Mouse (Mus musculus) T-helper 1 cell (primary cell): ENCODE data around the gene Qrich2.

Experiments
- in situ Hi-C: fragments of 300-600 bp; cut with MboI, MseI; formaldehyde crosslinking; loops from one replicate; pipeline ENCODE4 v1.15.1; 2025; ENCODE audit warnings: high pct_unique_total_duplicates

The Qrich2 gene

DNA sequence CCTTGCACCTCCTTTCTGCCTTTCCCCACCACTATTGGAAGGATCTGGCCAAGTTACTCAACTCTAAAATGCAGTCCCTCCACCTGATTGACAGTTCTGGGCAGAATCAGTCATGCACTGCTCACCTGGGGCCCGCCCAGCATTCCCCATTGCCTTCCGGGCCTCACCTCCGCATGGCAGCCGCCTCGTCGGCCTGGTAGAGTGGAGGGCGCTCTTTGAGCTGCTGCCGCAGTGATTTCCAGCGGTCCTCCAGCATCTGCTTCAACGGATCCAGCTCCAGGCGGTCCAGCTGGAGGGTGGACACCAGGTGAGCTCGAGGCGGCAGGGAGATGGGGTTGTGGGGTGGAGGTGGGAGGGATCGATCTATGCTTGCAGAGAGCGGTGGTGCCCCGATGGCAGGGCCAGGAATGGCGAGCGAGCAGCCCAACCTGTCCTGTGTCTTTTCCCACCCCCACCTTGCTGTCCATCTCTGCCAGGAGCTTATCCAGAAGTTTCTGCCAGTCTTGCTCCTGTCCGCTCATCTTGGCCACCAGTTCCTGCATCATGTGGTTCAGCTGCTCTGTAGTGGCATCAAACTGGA is 19.6 kb downstream of the Qrich2 start:
- in situ Hi-C loops, result loop anchor here (5.0 kb wide), 1 partner anchor 129 kb away; no protein-coding TSS in a partner anchor

DNA sequence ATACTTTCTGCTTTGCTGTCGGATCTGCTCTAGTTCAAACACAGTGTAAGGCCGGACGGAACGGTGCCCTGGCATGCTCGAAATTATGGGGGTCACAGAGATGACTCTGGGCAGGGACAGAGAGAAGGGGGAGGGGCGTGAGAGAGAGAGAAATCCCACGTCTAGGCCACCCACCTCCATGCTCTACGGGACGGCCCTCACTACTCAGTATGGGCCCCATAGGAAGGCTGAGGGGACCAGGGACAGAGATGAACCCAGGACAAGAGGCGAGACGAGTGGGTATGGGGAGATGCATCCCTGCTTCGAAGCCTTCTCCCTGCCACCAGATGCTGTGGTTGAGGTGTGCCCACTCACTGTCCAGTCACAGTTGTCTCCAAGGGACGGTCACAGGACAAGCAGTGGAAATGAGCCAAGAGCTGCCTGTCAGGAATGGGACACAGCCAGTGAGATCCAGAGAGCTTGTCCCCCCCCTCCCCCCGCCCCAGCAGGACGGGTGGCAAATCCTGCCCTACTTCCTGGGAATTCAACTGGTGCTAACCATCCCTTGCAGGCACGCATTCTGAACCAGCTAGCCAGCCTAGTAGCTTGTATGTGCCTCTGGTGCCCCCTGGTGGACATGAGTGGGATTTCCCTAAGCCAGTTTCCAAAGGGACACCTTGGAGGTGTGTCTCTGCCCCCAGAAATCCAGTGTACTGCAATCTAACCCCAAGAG is 20.3 kb downstream of the Qrich2 start:
- in situ Hi-C loops, result loop anchor here (5.0 kb wide), 1 partner anchor 128 kb away; no protein-coding TSS in a partner anchor

DNA sequence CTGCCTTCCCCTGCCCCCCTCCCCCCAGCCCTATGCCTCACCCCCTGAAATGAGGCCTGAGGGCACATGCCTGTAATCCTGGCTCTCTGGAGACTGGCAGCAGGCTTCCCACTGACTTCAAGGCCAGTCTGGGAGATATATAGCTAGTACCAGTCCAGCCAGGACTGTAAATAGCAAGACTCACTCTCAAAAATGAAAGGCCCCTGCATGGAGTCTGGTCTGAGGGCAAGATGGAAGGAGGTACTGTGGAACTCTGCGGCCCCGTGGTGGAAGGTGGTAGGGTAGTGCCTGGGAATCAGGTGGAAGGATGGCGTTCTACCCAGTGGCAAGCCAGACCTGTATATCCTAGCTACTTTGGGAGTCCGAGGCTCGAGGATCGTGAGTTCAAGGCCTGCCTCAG is 22.1 kb downstream of the Qrich2 start:
- in situ Hi-C loops, result loop anchor here (5.0 kb wide), 1 partner anchor 47 kb away; no protein-coding TSS in a partner anchor

- in situ Hi-C loops, result loop anchor here (5.0 kb wide), 1 partner anchor 46 kb away; no protein-coding TSS in a partner anchor
These were observed 22.7 kb downstream of the Qrich2 start for GRCm38 (mm10) chr11:116443311-116443710.

GRCm38 (mm10) chr11:116442867-116443177 is 23.2 kb downstream of the Qrich2 start:
- in situ Hi-C loops, result loop anchor here (5.0 kb wide), 1 partner anchor 46 kb away; no protein-coding TSS in a partner anchor

DNA sequence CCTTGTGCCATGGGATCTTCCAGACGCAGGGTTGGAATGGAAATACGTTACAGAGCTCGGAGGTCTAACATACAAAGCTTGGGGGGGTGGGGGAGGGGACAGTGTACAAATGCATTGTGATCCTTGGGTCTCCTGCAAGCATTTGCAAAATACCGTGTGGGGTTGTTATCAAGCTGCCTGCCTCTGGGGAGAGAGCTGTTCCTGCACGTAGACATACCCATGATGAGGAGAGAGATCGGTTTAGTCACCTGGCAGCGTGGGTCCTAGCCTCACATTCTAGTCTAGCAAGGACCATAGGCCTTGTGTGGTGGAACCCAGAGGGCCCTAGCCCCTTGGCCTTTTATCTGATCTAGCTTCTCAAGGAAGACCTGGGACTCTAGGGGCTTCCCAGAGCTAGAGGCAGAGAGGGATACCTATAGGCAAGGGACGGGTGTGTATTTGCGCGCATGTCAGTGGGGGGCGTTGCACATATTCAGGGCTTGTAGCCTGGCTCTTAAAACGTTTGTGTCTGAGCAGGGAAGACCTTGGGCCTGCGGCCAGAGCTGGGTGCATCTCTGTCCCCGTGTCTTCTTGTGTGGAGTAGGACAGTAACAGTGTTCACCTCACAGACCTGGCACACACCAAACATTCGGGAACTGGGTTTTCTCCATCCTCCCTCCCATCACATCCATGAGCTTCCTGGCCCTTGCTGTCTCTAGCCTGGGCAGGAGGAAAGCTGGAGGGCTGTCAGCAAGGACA is 23.7 kb downstream of the Qrich2 start:
- in situ Hi-C loops, result loop anchor here (5.0 kb wide), 1 partner anchor 45 kb away; no protein-coding TSS in a partner anchor

GRCm38 (mm10) chr11:116440408-116441068 is 25.5 kb downstream of the Qrich2 start:
- in situ Hi-C loops, result loop anchor here (5.0 kb wide), 1 partner anchor 43 kb away; no protein-coding TSS in a partner anchor

GRCm38 (mm10) chr11:116439269-116440240 is 26.5 kb downstream of the Qrich2 start:
- in situ Hi-C loops, result loop anchor here (5.0 kb wide), 1 partner anchor 42 kb away; no protein-coding TSS in a partner anchor

GRCm38 (mm10) chr11:116437541-116437940 is 28.5 kb downstream of the Qrich2 start:
- in situ Hi-C loops, result no loop called here

DNA sequence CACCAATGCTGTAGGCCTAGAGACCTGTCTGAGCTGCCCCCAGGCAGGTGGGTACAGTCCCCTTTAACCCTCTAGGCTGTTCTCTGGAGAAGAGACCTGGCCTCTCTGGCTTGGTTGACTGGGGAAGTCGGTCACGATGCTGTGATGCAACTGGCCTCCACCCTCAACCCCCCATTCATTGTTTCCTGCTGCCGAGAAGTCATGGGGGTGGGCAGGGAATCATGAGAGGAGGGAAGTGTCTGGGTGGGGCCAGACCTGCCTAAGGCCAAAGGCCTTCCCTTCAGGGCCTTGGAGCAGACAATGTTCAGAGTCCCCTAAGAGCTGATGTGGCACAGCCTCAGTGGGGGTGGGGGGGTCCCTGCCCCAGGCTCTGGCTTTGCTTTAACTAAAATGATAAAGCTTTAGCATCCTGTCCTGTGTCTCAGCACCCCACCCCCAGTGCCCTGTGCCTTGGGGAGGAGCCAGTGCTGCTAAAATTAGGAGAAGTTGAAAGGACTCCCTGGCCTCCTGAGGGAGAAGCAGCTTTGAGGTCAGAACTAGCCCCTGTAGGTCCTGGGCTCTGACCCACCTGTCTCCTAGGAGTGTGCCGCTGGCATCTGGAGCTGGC is 29.2 kb downstream of the Qrich2 start:
- in situ Hi-C loops, result no loop called here

- in situ Hi-C loops, result no loop called here
These were observed 29.9 kb downstream of the Qrich2 start for GRCm38 (mm10) chr11:116435992-116436724.

DNA sequence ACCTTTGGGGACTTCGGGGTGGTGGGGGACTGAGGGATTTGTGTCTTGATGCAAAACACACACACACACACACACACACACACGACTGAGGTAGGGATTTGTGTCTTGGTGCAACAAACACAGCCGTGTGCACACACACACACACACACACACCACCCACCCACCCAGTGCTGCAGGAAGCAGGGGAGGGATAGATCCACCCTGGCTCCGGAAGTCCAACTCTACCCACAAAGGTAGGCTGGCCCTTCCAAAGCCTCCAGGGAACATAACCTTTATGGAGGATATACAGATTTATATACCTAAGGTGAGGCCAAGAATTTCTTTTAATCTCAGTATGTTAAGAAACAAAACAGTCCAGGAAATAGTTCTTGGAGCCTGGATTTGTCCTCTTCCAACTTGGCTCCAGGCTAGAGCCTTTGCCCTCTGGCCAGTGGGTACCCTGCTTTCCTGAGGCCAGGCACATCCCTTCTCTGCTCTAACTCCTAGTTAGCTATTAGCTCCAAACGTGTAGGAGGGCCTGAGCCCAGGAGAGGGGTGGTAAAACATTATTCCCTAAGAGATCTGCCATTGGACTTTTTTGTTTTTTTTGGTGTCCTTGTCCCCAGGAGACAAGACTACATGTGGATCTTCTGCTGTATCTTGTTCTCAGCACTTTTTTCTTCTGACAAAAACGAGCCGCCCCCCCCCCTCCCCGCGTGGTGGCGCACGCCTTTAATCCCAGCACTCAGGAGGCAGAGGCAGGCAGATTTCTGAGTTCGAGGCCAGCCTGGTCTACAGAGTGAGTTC is 30.9 kb downstream of the Qrich2 start:
- in situ Hi-C loops, result no loop called here

DNA sequence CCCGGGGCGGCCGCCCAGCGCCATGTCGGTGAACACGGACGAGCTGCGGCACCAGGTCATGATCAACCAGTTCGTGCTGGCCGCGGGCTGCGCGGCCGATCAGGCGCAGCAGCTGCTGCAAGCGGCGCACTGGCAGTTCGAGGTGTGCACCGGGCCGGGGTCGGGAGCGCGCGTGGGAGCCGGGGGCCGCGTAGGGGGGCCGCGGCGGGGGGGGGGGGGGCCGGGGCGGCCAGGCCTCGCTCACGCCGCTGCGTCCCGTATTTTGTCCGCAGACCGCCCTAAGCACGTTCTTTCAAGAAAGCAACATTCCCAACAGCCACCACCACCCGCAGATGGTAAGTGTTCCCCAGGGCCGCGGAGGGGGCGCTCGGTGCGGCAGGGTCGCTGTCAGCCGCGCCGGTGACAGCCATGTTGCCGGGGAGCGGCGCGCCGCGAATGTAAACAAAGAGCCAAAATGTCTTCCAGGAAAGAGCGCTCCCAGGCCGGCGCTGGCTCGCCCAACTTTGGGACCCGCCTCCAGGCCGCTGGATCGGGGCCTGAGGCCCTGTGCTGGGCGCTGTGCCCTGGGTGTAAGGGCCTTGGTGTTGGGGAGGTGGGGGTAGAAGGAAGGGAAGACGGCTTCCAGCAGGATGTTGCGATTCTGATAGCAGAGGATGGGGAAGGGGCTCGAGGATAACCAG is 31.6 kb downstream of the Qrich2 start:
- in situ Hi-C loops, result no loop called here

GRCm38 (mm10) chr11:116433356-116434286 is 32.4 kb downstream of the Qrich2 start, which contains the start of gene Ubald2:
Gene Ubald2 (plus strand): TSS chr11:116434094.
- in situ Hi-C loops, result no loop called here

GRCm38 (mm10) chr11:116432593-116433355 is 33.3 kb downstream of the Qrich2 start:
- in situ Hi-C loops, result no loop called here

DNA sequence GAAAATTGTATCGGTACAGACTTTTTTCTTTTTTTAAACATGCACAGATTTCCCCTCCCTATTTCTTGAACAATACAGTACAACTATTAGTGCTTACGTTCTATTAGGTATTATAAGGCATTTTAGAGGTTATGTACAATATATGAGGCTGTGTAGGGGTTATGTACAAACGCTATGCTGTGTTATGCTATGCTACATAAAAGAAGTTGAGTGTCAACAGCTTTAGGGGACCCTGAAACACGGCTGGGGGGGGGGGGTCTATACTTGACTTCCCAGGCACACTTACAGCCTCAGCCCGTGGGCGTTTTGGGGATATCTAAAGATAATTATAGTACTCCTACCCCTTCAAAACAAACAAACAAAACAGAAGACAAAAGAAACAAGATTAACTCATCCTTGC is 33.9 kb downstream of the Qrich2 start:
- in situ Hi-C loops, result no loop called here
